Mouse (Mus musculus) kidney, postnatal 4 days (tissue): ENCODE measurements around the gene Cyp2d22.
A peak's percentile ranks its signal among the peaks of the same experiment; 100 is the strongest.
"Not testable (repeated sequence)": the region's sequence is repeated elsewhere in the genome, so short reads cannot be mapped to it uniquely, and the experiment has no call there.

ENCODE experiments used
- DNase-seq, 2 experiments: peaks; one replicate each; pipeline ENCODE4 v3.0.0; 2021; ENCODE audit warnings: mixed read lengths in 2 of 2

The Cyp2d22 gene

DNA sequence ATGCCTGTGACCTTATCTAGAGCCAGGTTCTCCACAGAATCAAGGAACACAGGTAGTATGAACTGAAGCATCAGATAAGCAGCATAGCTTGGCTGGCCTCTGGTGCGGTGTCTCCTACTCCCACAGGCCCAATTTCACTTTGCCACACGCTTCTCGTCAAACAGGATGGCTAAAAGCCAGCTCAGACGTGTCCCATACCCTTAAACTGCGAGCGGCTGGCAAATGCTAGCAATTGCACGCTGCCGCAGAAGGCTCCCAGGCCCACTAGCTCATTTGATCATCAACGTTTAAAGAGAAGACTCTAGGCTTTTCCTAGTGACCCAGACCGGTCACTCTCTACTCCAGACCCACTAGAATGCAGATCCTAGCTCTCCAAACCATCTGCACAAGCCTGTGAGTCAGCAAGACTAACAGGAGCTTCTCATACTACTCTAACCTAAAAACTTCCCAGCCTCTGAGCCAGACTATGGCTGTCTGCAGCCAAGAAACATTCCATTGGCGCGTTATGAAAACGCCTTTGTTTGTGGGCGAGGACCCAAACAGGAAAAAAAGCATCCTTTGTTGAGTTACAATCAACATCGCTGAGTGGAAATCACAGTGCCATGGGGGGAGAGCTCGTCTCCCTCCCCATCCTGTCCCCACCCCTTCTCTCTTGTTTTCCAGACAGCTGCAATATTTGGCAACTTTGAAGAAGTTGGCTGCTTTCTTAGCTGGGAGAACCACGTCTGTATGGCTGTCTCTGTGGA is 3.5 kb downstream of the Cyp2d22 start:
- peak in 1 of 2 experiments; percentile 65 for DNase-seq

- no peak for DNase-seq
Measured at GRCm38 (mm10) chr15:82375855-82376254, 4.2 kb downstream of the Cyp2d22 start.

GRCm38 (mm10) chr15:82374437-82374836 is 5.6 kb downstream of the Cyp2d22 start:
- no peak for DNase-seq

GRCm38 (mm10) chr15:82372991-82373390 is 7.1 kb downstream of the Cyp2d22 start:
- DNase-seq: peak in 1 of 2 experiments; percentile 1

DNA sequence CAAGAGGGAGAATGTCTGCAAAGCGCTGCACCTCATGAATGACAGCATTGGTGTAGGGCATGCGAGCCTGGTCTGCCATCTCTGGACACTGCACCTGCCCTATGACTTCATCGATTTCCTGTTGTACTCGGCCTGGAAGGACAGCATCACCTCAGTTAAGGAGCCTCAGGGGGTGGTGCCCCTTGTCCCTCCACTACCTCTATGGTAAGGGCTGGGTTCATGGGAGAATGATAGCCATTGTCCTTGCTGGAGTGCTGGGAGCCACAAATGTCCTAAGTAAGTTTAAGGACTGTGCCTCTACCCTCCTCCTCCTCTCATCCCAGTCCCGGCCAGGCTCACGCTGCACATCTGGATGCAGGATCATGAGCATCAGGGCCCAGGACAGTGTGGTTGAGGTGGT is 7.6 kb downstream of the Cyp2d22 start:
- no peak for DNase-seq

DNA sequence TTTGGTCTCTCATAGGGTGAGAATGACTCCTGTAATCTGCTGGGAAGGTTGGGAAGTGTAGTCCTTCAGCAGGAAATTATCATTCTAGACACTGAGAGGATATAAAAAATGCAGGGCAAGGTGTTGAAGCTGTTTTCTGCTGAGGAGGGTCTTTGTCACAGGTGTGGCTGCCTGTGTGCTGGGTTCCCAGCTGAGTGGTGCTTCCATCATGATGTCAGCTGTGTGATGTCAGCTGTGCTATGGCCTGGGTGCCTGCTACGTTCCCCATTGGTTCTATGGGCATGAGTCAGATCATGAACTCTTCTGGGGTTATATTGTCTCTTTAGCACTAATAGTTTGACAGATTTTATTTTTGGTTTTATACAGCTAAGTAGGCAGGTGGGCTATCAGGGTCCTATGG is 11.2 kb downstream of the Cyp2d22 start:
- DNase-seq: no peak

DNA sequence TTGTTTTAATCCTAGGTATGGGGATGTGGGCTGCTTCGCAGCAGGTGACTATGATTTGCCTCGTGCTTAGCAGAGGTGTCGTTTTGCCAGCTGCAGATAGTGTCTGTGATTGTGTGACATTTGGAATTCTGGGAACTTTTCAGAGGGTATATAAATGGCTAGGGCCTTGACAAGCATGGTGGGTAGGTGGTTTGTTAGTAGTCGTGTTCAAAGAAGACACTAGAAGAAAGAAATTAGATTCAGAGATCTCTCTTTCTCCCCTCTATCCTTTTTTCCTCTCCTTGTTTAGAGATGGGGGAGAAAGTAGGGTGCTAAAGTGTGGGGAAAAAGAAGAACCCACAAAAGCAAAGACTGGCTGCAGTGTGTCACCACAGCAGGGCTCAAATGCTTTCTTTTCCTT is 11.9 kb downstream of the Cyp2d22 start:
- DNase-seq: peak in 1 of 2 experiments; percentile 0

DNA sequence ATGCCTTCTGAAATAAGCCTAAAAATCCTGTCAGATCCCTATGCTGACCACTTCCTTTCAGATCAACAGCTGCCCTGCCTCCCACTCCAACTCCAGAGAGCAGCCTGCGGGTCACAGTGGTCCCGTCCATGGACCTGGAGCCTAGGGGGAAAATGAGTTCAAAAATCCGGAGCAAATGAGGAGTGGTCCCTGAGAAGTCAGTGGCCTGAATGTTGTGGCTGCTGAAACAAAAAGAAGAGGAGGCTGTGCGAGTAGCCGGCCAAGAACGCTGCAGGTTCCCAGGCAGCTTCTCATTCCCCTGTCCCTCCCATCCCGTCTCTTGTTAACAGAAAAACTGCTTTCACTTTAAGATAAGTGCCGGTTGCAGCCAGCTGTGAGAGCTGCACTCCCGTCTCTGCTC is 15.5 kb downstream of the Cyp2d22 start:
- peak in 1 of 2 experiments; percentile 11 for DNase-seq

GRCm38 (mm10) chr15:82363801-82364200 is 16.3 kb downstream of the Cyp2d22 start:
- not testable (repeated sequence) for DNase-seq

DNA sequence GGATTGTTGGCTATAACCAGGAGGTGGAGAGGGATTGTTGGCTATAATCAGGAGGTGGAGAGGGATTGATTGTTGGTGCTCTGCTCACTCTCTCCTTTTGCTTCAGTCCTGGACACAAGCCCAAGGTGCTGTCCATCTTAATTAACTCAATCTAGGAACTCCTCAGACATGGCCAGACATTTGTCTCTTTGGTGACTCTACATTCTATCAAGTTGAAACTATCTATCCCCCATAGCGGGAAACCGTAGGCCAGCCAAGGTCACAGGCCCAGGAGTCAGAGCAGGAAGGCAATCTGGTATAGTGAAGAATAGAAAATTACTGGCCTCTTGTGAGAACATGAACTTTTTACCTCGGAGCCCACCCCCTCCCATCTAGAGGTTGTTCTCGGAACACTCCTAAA is 17.8 kb downstream of the Cyp2d22 start:
- peak in 1 of 2 experiments; percentile 46 for DNase-seq

DNA sequence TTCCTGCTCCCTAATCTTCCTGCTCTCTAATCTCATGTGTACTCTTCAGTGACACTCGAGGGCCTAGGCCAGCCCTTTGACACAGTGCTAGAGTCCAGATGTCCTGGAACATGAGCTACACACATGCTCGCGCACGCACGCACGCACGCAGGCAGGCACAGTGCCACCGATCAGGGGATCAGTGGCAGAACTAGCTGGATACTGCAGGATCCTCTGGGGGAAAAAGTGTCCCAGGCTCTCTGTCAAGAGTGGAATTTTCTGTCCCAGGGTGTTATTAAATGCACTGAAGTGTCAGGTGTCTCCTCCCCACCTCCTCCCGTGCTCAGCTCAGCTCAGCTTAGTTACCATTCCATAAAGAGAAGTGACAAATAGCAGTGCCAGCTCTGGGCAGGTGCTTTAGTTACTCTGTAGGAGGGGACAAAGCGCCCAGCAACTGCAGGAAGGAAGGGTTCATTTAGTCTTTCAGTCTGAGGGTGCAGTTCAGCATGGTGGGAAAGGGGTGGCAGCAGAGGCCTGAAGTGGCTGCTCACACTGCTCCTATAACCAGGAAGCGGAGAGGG is 18.5 kb downstream of the Cyp2d22 start:
- peak; percentile 7 to 66 for DNase-seq

GRCm38 (mm10) chr15:82358431-82359260 is 21.4 kb downstream of the Cyp2d22 start:
- peak in 1 of 2 experiments; percentile 57 for DNase-seq

DNA sequence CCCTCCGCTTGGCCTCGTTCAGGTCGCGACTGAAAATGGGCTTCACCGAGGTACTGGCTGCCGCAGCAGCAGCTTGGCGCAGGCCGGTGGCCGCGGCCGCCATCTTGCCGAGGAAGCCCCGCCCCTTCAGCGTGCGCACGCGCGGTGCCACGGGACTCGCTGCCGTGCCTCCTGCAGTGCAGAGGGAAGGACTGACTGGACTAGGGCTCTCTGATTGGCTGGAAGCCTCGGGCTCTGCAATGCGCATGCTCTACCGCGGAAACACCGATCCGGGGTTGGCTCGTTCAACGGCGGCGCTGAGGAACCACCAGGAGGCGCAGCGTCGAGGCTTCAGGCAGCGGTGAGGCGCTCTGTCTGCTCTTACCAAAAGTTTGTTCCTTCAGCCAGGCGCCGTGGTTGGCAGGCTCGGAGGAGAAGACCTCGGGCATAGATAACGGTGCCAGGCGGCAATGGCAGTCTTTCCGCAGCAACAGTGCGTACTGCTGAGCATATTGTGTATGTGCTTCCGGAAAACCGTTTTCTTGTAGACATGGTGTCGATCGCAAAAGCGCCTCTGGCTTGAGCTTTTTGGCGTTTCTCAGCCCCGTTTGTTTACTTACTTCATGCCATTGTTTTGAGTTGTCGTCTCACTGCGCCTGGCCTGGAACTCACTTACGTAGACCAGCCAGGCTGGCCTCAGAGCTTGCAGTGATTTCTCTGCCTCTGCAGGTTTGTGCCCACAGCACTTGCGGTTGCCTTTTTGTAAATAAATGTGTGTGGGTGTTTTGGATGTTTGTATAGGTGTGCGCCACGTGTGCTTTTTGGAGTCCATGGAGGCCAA is 25.7 kb downstream of the Cyp2d22 start, which contains the start of gene Ndufa6:
Gene Ndufa6 (minus strand): TSS at position 197 of the 820 bp plus-strand sequence.
- peak; percentile 98 for DNase-seq

GRCm38 (mm10) chr15:82353745-82354113 is 26.3 kb downstream of the Cyp2d22 start:
- DNase-seq: no peak

- DNase-seq: no peak
Measured at GRCm38 (mm10) chr15:82353078-82353744, 26.8 kb downstream of the Cyp2d22 start.

DNA sequence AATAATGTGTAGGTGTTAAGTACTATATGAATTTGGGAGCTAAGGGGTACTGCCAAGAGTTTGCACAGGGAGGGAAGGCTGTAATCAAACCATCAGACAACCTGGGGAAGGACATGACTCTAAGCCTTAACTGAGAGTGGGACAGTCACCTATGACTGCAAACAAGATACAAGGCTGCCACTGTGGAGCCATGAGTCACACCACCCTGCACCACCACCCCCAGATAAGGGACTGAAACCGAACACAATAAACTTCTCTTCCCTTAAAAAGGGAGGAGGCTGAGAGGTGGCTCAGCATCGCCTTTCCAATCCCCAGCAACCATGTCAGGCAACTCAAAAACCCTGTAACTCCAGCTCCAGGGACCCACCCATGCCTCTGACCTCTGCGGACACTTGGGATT is 28.6 kb downstream of the Cyp2d22 start:
- DNase-seq: no peak

GRCm38 (mm10) chr15:82350349-82350748 is 29.7 kb downstream of the Cyp2d22 start:
- no peak for DNase-seq

- DNase-seq: no peak
Measured at GRCm38 (mm10) chr15:82348999-82349341, 31.1 kb downstream of the Cyp2d22 start.

- no peak for DNase-seq
Measured at GRCm38 (mm10) chr15:82348258-82348998, 31.6 kb downstream of the Cyp2d22 start.

DNA sequence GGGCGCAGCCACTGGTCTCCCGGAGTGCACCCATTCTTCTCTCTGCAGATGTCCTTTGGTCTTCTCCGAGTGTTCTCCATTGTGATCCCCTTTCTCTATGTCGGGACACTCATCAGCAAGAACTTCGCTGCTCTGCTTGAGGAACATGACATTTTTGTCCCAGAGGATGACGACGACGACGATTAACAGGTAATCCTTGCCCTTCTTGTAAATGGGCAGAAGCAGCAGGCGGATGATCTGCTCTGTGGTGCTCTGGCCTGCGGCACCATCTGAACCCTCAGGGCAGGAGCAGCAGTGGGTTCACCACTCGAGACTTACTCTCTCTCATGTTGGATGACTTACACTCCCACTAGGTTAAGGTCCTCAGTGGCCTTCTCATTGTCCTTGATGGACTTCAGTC is 32.2 kb downstream of the Cyp2d22 start:
- DNase-seq: no peak

GRCm38 (mm10) chr15:82347303-82347676 is 32.8 kb downstream of the Cyp2d22 start:
- no peak for DNase-seq
